Mouse (Mus musculus) ovary, adult 18-20 months (tissue): Measurements from ENCODE around the gene Kcnk18.

Experiments
- DNase-seq: peaks from one replicate; pipeline ENCODE4 v3.0.0; 2022; ENCODE audit warnings: low spot score, mixed read lengths

Kcnk18 gene

DNA sequence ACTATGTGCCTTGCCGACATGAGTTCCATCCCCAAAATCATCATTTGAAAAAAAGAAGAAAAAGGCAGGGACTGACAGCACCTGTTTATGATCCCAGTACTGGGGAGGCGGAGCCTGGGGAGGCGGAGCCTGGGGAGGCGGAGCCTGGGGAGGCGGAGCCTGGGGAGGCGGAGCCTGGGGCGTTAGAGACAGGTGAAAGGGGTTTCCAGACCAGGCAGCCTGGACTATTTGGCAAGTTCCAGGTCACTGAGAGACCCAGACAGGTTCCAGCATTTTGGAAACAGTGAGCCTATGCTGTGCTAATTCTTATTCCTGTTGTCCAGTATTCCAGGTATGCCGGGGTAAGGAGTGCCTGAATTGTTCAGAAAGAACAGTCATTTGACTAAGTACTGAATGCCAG is at the start of gene Kcnk18:
TSS of gene Kcnk18 (plus strand) at position 224 of the 400 bp plus-strand sequence.
- DNase-seq, result no peak

DNA sequence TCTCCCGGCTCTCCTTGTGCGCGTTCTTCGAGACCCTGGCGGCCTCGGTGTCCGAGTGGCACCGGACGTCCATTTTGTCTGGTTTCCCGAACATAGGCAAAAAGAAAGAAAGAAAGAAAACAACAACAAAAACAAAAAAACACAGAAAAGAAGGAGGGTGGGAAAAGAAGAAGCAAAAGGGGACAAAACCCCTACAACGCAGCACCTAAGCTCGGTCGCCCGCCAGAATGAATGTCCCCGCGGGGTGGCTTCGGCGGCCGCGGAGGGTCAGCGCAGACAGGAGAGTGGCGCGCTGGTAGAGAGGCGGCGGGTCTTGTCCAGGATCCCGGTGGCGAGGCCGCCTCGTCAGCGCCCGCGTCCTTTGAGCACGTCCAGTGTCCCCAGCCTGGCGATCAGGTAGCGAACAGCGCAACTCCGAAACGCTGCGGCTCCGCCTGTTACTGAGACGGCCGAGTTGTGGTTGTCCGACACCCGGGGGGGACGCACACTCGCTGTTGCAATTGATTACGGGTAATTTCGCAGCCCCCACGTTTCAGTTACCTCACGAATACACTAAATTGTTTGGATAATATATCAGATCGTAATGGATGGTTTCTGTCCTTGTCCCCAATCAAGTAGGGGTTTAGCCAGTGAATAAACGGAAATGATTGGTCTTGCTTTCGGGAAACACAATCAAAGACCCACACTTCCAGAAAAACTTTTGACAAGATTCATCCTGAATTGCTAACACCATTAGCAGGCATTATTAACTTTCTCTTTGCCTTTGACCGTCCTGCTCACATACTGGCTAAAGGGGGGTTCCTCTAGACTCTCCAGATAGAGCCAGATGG is 48.9 kb upstream of the Kcnk18 start, which contains the start of gene Vax1:
TSS of gene Vax1 (minus strand) at position 121 of the 830 bp plus-strand sequence.
- no peak for DNase-seq

DNA sequence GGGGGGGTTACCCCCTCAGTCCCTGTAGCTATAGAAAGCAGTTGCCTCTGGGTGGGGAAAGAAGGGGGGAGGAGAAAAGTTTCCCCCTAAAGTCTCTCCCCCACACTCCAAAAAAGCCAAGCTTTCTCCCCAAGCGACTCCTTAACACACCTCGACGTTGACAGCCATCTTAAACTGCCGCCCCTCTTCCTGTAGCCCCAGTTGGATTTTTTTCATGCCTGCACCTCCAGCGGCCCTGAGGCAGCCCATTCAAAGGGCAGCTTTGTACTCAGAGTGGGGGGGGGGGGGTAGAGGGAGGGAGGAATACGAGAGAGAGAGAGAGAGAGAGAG is 48.3 kb upstream of the Kcnk18 start:
- DNase-seq, result no peak

GRCm38 (mm10) chr19:59171151-59171870 is 47.7 kb upstream of the Kcnk18 start:
- no peak for DNase-seq

DNA sequence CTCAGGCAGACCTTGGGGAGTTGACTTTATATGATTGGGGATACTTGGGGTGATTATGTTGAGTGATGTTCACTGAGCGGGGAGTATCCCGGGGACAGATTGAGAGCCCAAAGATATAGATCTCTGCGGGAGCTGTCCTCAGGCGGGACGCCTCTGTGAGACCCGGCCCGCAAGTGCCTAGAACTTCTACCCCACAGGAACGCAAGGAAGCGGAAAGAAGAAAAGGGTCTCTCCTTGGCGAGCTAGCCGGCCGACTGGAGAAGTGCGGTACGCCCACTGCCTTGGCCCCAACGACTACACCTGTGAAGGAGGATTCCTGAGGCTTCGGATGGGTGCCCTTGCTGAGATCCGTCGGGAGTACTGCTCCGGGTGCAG is 47.2 kb upstream of the Kcnk18 start:
- DNase-seq, result no peak

DNA sequence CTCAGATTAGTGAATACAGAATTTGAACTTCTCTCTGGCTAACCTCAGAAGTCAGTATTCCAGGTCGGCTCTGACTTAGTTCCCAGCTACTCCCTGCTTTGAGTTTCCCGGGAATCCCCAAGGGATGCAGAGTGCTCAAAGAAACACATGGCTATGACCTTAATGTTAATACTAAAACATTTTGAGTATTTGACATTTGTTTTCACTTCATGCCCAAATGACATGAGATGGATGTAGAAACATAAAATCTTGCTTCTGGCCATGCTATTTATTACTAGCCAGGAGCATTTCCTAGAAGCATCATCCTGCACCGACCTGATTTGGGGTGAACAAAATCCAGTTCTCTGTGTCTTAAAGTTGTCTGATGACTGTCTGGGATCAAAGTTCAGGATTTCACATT is 46.2 kb upstream of the Kcnk18 start:
- DNase-seq, result no peak

GRCm38 (mm10) chr19:59173341-59174015 is 45.5 kb upstream of the Kcnk18 start:
- DNase-seq, result no peak

DNA sequence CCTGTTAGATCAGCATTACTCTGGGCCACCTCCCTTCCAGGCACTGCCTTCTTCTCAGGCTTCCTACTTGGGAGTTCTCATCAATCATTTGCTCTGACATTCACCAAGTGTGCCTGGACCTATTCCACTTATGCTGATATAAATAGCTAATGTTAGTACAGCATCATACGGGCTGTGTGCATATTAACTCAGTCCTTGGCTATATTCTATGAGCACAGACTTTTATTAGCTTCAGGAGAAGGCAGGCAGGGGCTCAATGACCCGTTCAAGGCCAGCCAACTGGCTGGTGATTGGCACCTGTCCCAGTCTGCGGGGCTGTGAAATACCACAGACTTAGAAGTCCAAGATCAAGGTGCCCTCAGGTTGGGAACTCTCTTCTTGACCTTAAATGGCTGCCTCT is 35.0 kb upstream of the Kcnk18 start:
- peak; percentile 19 for DNase-seq

- DNase-seq, result no peak
Observed at GRCm38 (mm10) chr19:59188981-59189380, 30.0 kb upstream of the Kcnk18 start.

DNA sequence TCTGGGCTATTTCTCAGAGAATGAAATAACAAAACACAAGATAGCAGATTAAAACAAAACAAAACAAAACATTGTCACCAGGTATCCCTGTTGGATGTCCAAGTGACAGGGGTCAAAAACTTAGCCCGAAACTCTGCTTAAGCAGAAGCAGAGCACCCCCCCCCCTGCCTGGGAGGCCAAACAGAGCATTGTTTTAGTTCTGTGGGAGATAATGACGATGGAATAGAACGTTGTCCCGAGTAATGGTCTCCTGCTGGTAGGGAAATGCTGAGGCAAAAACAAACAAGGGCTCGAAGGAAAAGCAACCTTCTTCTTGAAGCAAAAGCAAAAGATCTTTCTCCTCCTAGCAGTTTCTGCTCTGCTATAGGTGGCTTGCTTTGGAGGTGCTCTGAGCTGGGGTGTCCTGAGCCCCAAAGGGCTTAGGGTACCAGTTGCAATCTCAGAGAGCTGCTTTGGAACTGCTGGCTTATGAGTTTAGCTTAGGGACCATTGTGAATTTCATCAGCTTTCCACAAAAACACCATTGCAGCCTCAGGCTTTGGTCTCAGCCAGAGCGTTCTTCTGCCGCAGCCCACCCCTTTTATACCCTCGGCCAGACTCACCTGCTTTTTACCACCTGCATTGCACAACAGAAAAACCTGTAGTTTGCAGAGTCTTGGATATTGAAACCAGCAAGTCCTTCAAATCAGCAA is 28.4 kb upstream of the Kcnk18 start:
- DNase-seq, result no peak

DNA sequence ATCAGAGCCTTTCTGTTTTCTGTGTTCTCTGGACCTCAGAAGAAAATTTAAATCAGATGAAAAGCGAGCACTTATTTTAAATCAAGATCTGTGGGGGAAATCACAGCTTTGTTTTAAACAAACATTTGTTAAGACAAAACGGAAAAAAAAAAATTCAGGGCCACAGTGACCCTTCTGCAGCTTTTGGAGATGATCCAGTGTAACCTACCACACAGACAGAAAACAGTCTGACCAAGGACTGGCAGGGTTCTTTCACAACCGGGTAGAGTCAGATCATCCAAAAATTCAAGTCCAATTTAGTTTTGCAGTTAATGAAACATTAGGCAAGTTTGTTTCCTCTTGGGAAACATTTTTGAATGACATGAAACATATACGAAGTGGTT is 27.9 kb upstream of the Kcnk18 start:
- DNase-seq, result no peak

- DNase-seq, result no peak
Observed at GRCm38 (mm10) chr19:59192491-59192890, 26.5 kb upstream of the Kcnk18 start.

DNA sequence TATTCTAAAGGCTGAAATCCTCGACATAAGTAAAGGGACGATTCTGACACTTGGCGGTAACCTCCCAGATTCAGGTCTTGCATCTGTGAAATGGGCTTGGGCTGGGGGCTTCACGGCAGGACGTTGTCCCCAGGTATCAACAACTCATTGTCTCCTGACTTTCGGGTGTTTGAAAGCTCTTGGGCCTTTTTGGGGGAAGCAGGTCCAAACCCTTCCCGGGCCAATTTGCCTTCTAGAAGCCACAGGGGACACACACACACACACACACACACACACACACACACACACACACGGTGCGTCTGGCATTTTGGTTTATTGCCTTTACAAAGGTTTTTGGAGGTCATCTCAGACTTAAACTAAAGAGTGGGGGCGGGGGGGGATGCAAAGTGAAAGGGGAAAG is 25.6 kb upstream of the Kcnk18 start:
- no peak for DNase-seq

- DNase-seq, result no peak
Observed at GRCm38 (mm10) chr19:59193986-59194820, 24.8 kb upstream of the Kcnk18 start.

- no peak for DNase-seq
Observed at GRCm38 (mm10) chr19:59195181-59195770, 23.7 kb upstream of the Kcnk18 start.

GRCm38 (mm10) chr19:59196111-59196666 is 22.8 kb upstream of the Kcnk18 start:
- DNase-seq, result peak; percentile 19

DNA sequence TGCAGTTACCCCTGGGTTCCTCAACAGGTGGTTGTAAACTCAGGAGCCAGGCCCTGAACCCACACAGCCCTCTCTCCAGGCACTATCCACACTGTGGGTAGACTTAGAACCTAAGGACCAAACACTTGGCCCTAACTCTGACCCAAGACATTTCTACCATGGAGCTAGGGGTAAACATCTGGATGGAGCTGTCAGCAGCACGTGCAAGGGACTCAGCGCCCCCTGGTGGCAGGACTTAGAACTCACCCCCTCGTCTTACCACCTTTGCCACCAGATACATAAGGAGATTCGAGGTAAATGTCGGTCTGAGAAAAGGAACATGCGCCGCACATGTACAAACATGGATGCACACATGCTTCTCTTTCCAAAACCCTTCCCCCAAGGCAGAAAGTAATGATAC is 20.9 kb upstream of the Kcnk18 start:
- no peak for DNase-seq

- DNase-seq, result no peak
Observed at GRCm38 (mm10) chr19:59208475-59208874, 10.5 kb upstream of the Kcnk18 start.

DNA sequence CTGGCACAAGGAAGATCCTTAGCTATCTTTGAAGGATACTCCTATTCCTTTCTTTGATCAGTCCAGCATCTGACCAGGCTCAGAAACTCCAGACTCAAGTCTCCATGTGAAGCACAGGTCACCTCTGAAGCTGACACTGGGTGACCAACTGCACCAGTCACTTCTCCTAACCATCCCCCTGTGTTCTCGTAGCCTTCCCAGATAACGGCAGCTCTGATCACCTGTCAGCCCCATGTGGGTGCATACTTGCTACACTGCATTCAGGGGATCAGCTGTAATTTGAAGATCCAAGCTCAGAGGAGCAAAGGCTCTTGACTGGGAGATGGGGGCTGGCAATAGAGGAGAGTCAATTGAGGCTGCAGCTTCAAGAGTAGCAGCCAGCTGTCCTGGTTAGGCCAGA is 10.0 kb upstream of the Kcnk18 start:
- DNase-seq, result no peak

DNA sequence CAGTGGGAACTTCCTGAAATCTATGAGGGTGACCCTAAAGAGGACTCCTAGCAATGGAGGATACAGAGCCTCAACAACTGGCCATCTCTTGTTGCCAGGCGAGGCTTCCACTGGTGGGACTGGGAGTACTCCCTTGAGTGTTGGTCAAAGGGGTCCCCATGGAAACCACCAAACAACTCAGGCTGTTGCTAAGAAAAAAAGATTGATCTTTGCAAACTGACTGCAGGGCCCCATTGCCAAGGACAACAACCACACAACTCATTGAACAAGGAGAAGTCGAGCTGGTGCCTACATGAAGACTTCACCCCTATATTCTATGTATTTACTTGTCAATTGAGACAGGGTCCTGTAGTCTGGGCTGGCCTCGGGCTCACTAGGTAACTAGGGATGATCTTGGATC is 2.1 kb upstream of the Kcnk18 start:
- no peak for DNase-seq

DNA sequence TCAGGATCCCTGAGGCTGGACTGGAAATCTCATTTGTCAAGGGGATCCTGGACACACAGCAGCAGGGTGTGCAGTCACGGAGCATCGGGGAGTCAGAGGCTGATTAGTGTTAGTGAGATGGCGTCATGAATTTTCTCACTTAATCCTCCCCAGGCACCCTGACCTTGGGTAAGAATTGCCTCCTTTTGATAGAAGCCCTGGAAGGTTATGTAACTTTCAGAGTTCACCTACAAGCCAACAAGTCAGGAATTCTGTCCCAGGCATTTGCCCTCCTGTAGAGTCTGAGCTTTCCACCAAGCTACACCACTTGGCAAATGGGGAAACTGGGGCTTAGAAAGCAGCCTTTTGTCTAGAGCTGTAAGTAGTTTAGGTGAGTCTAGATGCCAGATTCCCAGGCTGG is 2.1 kb downstream of the Kcnk18 start:
- DNase-seq, result no peak
